Mouse (Mus musculus): ENCODE results near the gene Emc1.

Gene Emc1

GRCm38 (mm10) chr4:139423270-139423669 is 70.9 kb downstream of the Emc1 start:
- in situ Hi-C loops (cut with MboI, MseI): loop anchor here (10.0 kb wide), 1 partner anchor 1018 kb away; no protein-coding TSS in a partner anchor

Data from T-helper 1 cell (primary cell).